Mouse (Mus musculus) forebrain, embryonic 14.5 days (tissue): ENCODE results near the gene Tex35. TPM values are rescaled to one million over a fixed set of nuclear protein-coding genes. Genes with fewer than 3 reads are reported as not detected.

Experiments
- polyA plus RNA-seq: library from polyadenylated mRNA; unstranded; fragments of >200 nt; fragmentation: Nextera tagmentation; extraction: Ambion mirVana; gene quantifications from 2 replicates; pipeline ENCODE4 v1.2.1, GENCODE M21; 2014

The Tex35 gene
- polyA plus RNA-seq, 1 experiment from 2014 or later: not detected

Other genes with a start within 250 kb of the Tex35 start
- 93.0 and 112 TPM in 2 replicates for gene Ralgps2, start 169.1 kb downstream of the Tex35 start, polyA plus RNA-seq